Mouse (Mus musculus) urinary bladder, postnatal 36 days (tissue): ENCODE data around the gene Lyrm7.
"Not testable (repeated sequence)": the region's sequence is repeated elsewhere in the genome, so short reads cannot be mapped to it uniquely, and the experiment has no call there.

Experiments used
- DNase-seq, 2 experiments: peaks; one replicate each; pipeline ENCODE4 v3.0.0; 2022; ENCODE audit warnings: low spot score in 2 of 2, mixed read lengths in 1 of 2

Gene Lyrm7

GRCm38 (mm10) chr11:54860256-54861038, at the start of gene Lyrm7:
TSS of gene Lyrm7 (minus strand) at chr11:54860916.
- DNase-seq: peak; percentile 90 to 96

- no peak for DNase-seq
Measured at GRCm38 (mm10) chr11:54910081-54910665, 49.5 kb upstream of the Lyrm7 start.

GRCm38 (mm10) chr11:54909273-54909672, 48.6 kb upstream of the Lyrm7 start:
- no peak for DNase-seq

- no peak for DNase-seq
Measured at GRCm38 (mm10) chr11:54907259-54907658, 46.5 kb upstream of the Lyrm7 start.

- DNase-seq: no peak
Measured at GRCm38 (mm10) chr11:54906466-54906865, 45.8 kb upstream of the Lyrm7 start.

- no peak for DNase-seq
Measured at GRCm38 (mm10) chr11:54905931-54906330, 45.2 kb upstream of the Lyrm7 start.

- DNase-seq: no peak
Measured at GRCm38 (mm10) chr11:54905086-54905485, 44.4 kb upstream of the Lyrm7 start.

GRCm38 (mm10) chr11:54903940-54904706, 43.4 kb upstream of the Lyrm7 start:
- DNase-seq: no peak

- no peak for DNase-seq
Measured at GRCm38 (mm10) chr11:54903339-54903738, 42.6 kb upstream of the Lyrm7 start.

GRCm38 (mm10) chr11:54902333-54903323, 41.9 kb upstream of the Lyrm7 start, which contains the start of gene Gpx3:
TSS of gene Gpx3 (plus strand) at chr11:54902453.
- DNase-seq: peak; percentile 49 to 78

- no peak for DNase-seq
Measured at GRCm38 (mm10) chr11:54899657-54900056, 38.9 kb upstream of the Lyrm7 start.

GRCm38 (mm10) chr11:54897470-54897869, 36.8 kb upstream of the Lyrm7 start:
- DNase-seq: no peak

- not testable (repeated sequence) for DNase-seq
Measured at GRCm38 (mm10) chr11:54896646-54897045, 35.9 kb upstream of the Lyrm7 start.

- DNase-seq: no peak
Measured at GRCm38 (mm10) chr11:54894589-54894988, 33.9 kb upstream of the Lyrm7 start.

- DNase-seq: no peak
Measured at GRCm38 (mm10) chr11:54892091-54892490, 31.4 kb upstream of the Lyrm7 start.

GRCm38 (mm10) chr11:54891341-54891740, 30.6 kb upstream of the Lyrm7 start:
- no peak for DNase-seq

GRCm38 (mm10) chr11:54887927-54888326, 27.2 kb upstream of the Lyrm7 start:
- no peak for DNase-seq

- no peak for DNase-seq
Measured at GRCm38 (mm10) chr11:54885406-54885805, 24.7 kb upstream of the Lyrm7 start.

GRCm38 (mm10) chr11:54884937-54885336, 24.2 kb upstream of the Lyrm7 start:
- peak in 1 of 2 experiments; percentile 81 for DNase-seq

- no peak for DNase-seq
Measured at GRCm38 (mm10) chr11:54884197-54884828, 23.6 kb upstream of the Lyrm7 start.

GRCm38 (mm10) chr11:54882671-54883070, 22.0 kb upstream of the Lyrm7 start:
- peak in 1 of 2 experiments; percentile 60 for DNase-seq
